ENCODE assay signal across 12 mouse cellular contexts in genomic region chr4:58547273-58547565, GRCm38 (mm10). TPM values are rescaled to one million over a fixed set of nuclear protein-coding genes. Genes with fewer than 3 reads are reported as not detected.
DNase-seq lines count a peak whose midpoint lies in the region; ATAC-seq and TF ChIP-seq lines count a peak whose summit lies in the region.
"Had no signal": no experiment of that assay in that cellular context is flagged by ENCODE, and none has a peak within 500 bp of the region (broad histone marks: within the 10 kb centered on the region; RNA-seq: fewer than 3 reads in every experiment).

No protein-coding gene starts in this region.

- no peak overlapping the region for H3K4me3 ChIP-seq in hindbrain, postnatal 0 days (ENCODE audit: low read length)
- no peak overlapping the region for H3K4me3 ChIP-seq in hindbrain, embryonic 14.5 days (replicated peaks; ENCODE audit: low read length)
- no peak overlapping the region for H3K4me3 ChIP-seq in stomach, embryonic 14.5 days (ENCODE audit: low read depth, low read length)
- no peak overlapping the region for H3K4me3 ChIP-seq in stomach, postnatal 0 days (ENCODE audit: low read depth, low read length)
- H3K4me3 ChIP-seq in heart, postnatal 0 days (ENCODE audit: low read depth, low read length) = no peak overlapping the region
- H3K4me3 ChIP-seq in stomach, embryonic 15.5 days (replicated peaks) = no peak overlapping the region
- H3K4me3 ChIP-seq: liver, embryonic 15.5 days had no signal

- DNase-seq in hindbrain, postnatal 0 days (ENCODE audit: low spot score) = peak; percentile 12
- DNase-seq in hindbrain, embryonic 14.5 days (ENCODE audit: low spot score) = no peak
- no peak for DNase-seq in stomach, postnatal 0 days (ENCODE audit: low spot score)
- DNase-seq in heart, postnatal 0 days (ENCODE audit: low spot score) = peak; percentile 39
- DNase-seq in ovary, postnatal 10 days (ENCODE audit: low spot score) = no peak
- DNase-seq in cerebellum, postnatal 4 days (ENCODE audit: low spot score in 2 of 2) = no peak
- DNase-seq: layer of hippocampus, postnatal 36 days; thymus, postnatal 4 days had no signal

- WGBS in hindbrain, postnatal 0 days = 85% methylated on average over 4 of the region's 4 CpGs
- 84% methylated on average over 4 of the region's 4 CpGs for WGBS in hindbrain, embryonic 14.5 days
- 39% methylated on average over 4 of the region's 4 CpGs for WGBS in stomach, embryonic 14.5 days
- WGBS in stomach, postnatal 0 days = 30% methylated on average over 4 of the region's 4 CpGs
- 43% methylated on average over 4 of the region's 4 CpGs for WGBS in heart, postnatal 0 days
- WGBS in stomach, embryonic 15.5 days = 42% methylated on average over 4 of the region's 4 CpGs

- TF ChIP-seq CTCF in hindbrain, postnatal 0 days (IDR thresholded peaks at IDR 0.05; ENCODE audit: low read depth) = no peak
- TF ChIP-seq CTCF in stomach, postnatal 0 days (IDR thresholded peaks at IDR 0.05; ENCODE audit: low read depth) = no peak; the same call in 1 of the 2 replicates
- no peak for TF ChIP-seq CTCF in heart, postnatal 0 days (IDR thresholded peaks at IDR 0.05; ENCODE audit: low read depth)

- H3K27ac ChIP-seq in hindbrain, postnatal 0 days = no peak overlapping the region
- H3K27ac ChIP-seq in hindbrain, embryonic 14.5 days = no peak overlapping the region
- H3K27ac ChIP-seq in stomach, embryonic 14.5 days (ENCODE audit: low read length) = peak overlapping the region; percentile 48; the same call in 1 of the 2 replicates
- H3K27ac ChIP-seq in stomach, postnatal 0 days (replicated peaks) = no peak overlapping the region
- H3K27ac ChIP-seq in heart, postnatal 0 days (ENCODE audit: low read depth) = 0 out of 2 replicates have a peak overlapping the region, but pooled peaks have one; percentile 25
- peak overlapping the region; percentile 18; the same call in 1 of the 2 replicates for H3K27ac ChIP-seq in stomach, embryonic 15.5 days
- H3K27ac ChIP-seq: liver, embryonic 15.5 days had no signal

- no peaks in the 10 kb centered on the region for H3K27me3 ChIP-seq in hindbrain, postnatal 0 days (ENCODE audit: insufficient read depth, low read length)
- peaks cover 7% of the 10 kb centered on the region; the same call in 1 of the 2 replicates for H3K27me3 ChIP-seq in hindbrain, embryonic 14.5 days (ENCODE audit: control insufficient read depth, insufficient read depth, low read length)
- no peaks in the 10 kb centered on the region for H3K27me3 ChIP-seq in stomach, embryonic 14.5 days (ENCODE audit: control insufficient read depth, insufficient read depth, low read length)
- no peaks in the 10 kb centered on the region for H3K27me3 ChIP-seq in stomach, postnatal 0 days (ENCODE audit: control insufficient read depth, insufficient read depth, low read length)
- H3K27me3 ChIP-seq in heart, postnatal 0 days (ENCODE audit: control insufficient read depth, insufficient read depth, low read length) = no peaks in the 10 kb centered on the region
- H3K27me3 ChIP-seq in stomach, embryonic 15.5 days (replicated peaks) = no peaks in the 10 kb centered on the region

- no peak overlapping the region for H3K4me2 ChIP-seq in hindbrain, postnatal 0 days (ENCODE audit: low read depth, low read length)
- H3K4me2 ChIP-seq in hindbrain, embryonic 14.5 days (replicated peaks) = no peak overlapping the region
- no peak overlapping the region for H3K4me2 ChIP-seq in stomach, embryonic 14.5 days (replicated peaks; ENCODE audit: low read depth, low read length)
- H3K4me2 ChIP-seq in stomach, postnatal 0 days (replicated peaks; ENCODE audit: low read depth) = no peak overlapping the region
- no peak overlapping the region for H3K4me2 ChIP-seq in heart, postnatal 0 days (ENCODE audit: low read depth, low read length)
- no peak overlapping the region for H3K4me2 ChIP-seq in stomach, embryonic 15.5 days
- H3K4me2 ChIP-seq: liver, embryonic 15.5 days had no signal

- H3K36me3 ChIP-seq in hindbrain, postnatal 0 days (ENCODE audit: insufficient read depth, low read length) = no peaks in the 10 kb centered on the region
- no peaks in the 10 kb centered on the region for H3K36me3 ChIP-seq in hindbrain, embryonic 14.5 days (replicated peaks; ENCODE audit: control insufficient read depth, insufficient read depth)
- peaks cover 12% of the 10 kb centered on the region; the same call in 1 of the 2 replicates for H3K36me3 ChIP-seq in stomach, embryonic 14.5 days (ENCODE audit: control insufficient read depth, insufficient read depth, low read length)
- 0 out of 2 replicates have a peak, but pooled peaks cover 3% of the 10 kb centered on the region for H3K36me3 ChIP-seq in stomach, postnatal 0 days (ENCODE audit: control insufficient read depth, insufficient read depth, low read length)
- H3K36me3 ChIP-seq in heart, postnatal 0 days (replicated peaks; ENCODE audit: control insufficient read depth, insufficient read depth, low read length) = no peaks in the 10 kb centered on the region
- no peaks in the 10 kb centered on the region for H3K36me3 ChIP-seq in stomach, embryonic 15.5 days
- H3K36me3 ChIP-seq: liver, embryonic 15.5 days had no signal

- TF ChIP-seq EP300 in stomach, postnatal 0 days (optimal IDR thresholded peaks at IDR 0.05) = no peak
- no peak for TF ChIP-seq EP300 in heart, postnatal 0 days (IDR thresholded peaks at IDR 0.05; ENCODE audit: low read depth)

- no peaks in the 10 kb centered on the region for H3K9me3 ChIP-seq in hindbrain, postnatal 0 days (ENCODE audit: low read length)
- H3K9me3 ChIP-seq in hindbrain, embryonic 14.5 days (ENCODE audit: control insufficient read depth, low read length) = no peaks in the 10 kb centered on the region
- no peaks in the 10 kb centered on the region for H3K9me3 ChIP-seq in stomach, embryonic 14.5 days (ENCODE audit: control insufficient read depth, low read depth, low read length)
- no peaks in the 10 kb centered on the region for H3K9me3 ChIP-seq in stomach, postnatal 0 days (ENCODE audit: control insufficient read depth, low read length)
- no peaks in the 10 kb centered on the region for H3K9me3 ChIP-seq in heart, postnatal 0 days (replicated peaks; ENCODE audit: control insufficient read depth, low read length)
- no peaks in the 10 kb centered on the region for H3K9me3 ChIP-seq in stomach, embryonic 15.5 days
- H3K9me3 ChIP-seq: liver, embryonic 15.5 days had no signal

- no peaks in the 10 kb centered on the region for H3K4me1 ChIP-seq in hindbrain, postnatal 0 days (ENCODE audit: insufficient read depth, low read length)
- H3K4me1 ChIP-seq in hindbrain, embryonic 14.5 days (replicated peaks; ENCODE audit: control insufficient read depth, insufficient read depth, low read length) = peaks cover 5% of the 10 kb centered on the region; the same call in 1 of the 2 replicates
- peaks cover 54% of the 10 kb centered on the region for H3K4me1 ChIP-seq in stomach, embryonic 14.5 days (ENCODE audit: control insufficient read depth, insufficient read depth, low read length)
- H3K4me1 ChIP-seq in stomach, postnatal 0 days (replicated peaks; ENCODE audit: control insufficient read depth, insufficient read depth) = peaks cover 11% of the 10 kb centered on the region
- peaks cover 16% of the 10 kb centered on the region for H3K4me1 ChIP-seq in heart, postnatal 0 days (ENCODE audit: control insufficient read depth, insufficient read depth)
- H3K4me1 ChIP-seq in stomach, embryonic 15.5 days = peaks cover 25% of the 10 kb centered on the region
- H3K4me1 ChIP-seq: liver, embryonic 15.5 days had no signal

- H3K9ac ChIP-seq in hindbrain, postnatal 0 days (replicated peaks; ENCODE audit: low read length) = no peak overlapping the region
- no peak overlapping the region for H3K9ac ChIP-seq in hindbrain, embryonic 14.5 days
- H3K9ac ChIP-seq in stomach, embryonic 14.5 days (replicated peaks; ENCODE audit: low read depth, low read length) = no peak overlapping the region
- H3K9ac ChIP-seq in stomach, postnatal 0 days (ENCODE audit: low read length) = no peak overlapping the region
- H3K9ac ChIP-seq in heart, postnatal 0 days (replicated peaks; ENCODE audit: low read depth, low read length) = no peak overlapping the region
- no peak overlapping the region for H3K9ac ChIP-seq in stomach, embryonic 15.5 days
- H3K9ac ChIP-seq: liver, embryonic 15.5 days had no signal

- no peak for ATAC-seq in hindbrain, postnatal 0 days
- no peak for ATAC-seq in hindbrain, embryonic 14.5 days (ENCODE audit: low FRiP score)
- ATAC-seq in stomach, embryonic 14.5 days (ENCODE audit: insufficient number of reproducible peaks, insufficient read depth, low FRiP score, low read depth) = no peak
- ATAC-seq in stomach, postnatal 0 days (ENCODE audit: low FRiP score, low TSS enrichment) = no peak
- ATAC-seq in heart, postnatal 0 days (ENCODE audit: insufficient read depth, low read depth) = no peak
- no peak for ATAC-seq in stomach, embryonic 15.5 days (ENCODE audit: insufficient read depth, low FRiP score, low read depth)
- ATAC-seq: hindbrain, embryonic 16.5 days had no signal

RNA-seq across cellular contexts. Expression of gene Lpar1, which starts 6.5 kb away (rescaled TPM):
- total RNA-seq in hindbrain, postnatal 0 days (2014; rRNA removed) = 14.3 and 20.6 TPM in 2 replicates
- 24.3 and 28.1 TPM in 2 replicates for polyA plus RNA-seq in hindbrain, postnatal 0 days (2015; fragmentation: Nextera tagmentation; extraction: Ambion mirVana)
- 17.5 and 20.2 TPM in 2 replicates for polyA plus RNA-seq in hindbrain, embryonic 14.5 days (2014; fragmentation: Nextera tagmentation; extraction: Ambion mirVana)
- polyA plus RNA-seq in stomach, embryonic 14.5 days (2014; fragmentation: Nextera tagmentation; extraction: Ambion mirVana) = 92.6 and 99.7 TPM in 2 replicates
- polyA plus RNA-seq in stomach, postnatal 0 days (2015; fragmentation: Nextera tagmentation; extraction: Ambion mirVana) = 36.4 and 37.5 TPM in 2 replicates
- 13.3 and 16.5 TPM in 2 replicates for total RNA-seq in heart, postnatal 0 days (2014; rRNA removed; ENCODE audit: low replicate concordance)
- polyA plus RNA-seq in heart, postnatal 0 days (2015; fragmentation: Nextera tagmentation; extraction: Ambion mirVana) = 11.6 TPM in 2 replicates
- polyA plus RNA-seq in stomach, embryonic 15.5 days (2015; fragmentation: Nextera tagmentation; extraction: Ambion mirVana) = 66.6 and 68.7 TPM in 2 replicates

Comparison
In these comparisons a context has a peak if more than half of its experiments do, and no peak if none do; other contexts are left out.
1. DNase-seq: peak in hindbrain, postnatal 0 days (single experiment) and heart, postnatal 0 days (single experiment); none in hindbrain, embryonic 14.5 days (single experiment), stomach, postnatal 0 days (single experiment), ovary, postnatal 10 days (single experiment) and cerebellum, postnatal 4 days (0 of 2).
2. H3K27ac ChIP-seq: peak in stomach, embryonic 14.5 days (single experiment), heart, postnatal 0 days (single experiment) and stomach, embryonic 15.5 days (single experiment); none in hindbrain, postnatal 0 days (single experiment), hindbrain, embryonic 14.5 days (single experiment) and stomach, postnatal 0 days (single experiment).